Mouse (Mus musculus): Measurements from ENCODE around the gene Nde1.

GRCm38 (mm10) chr16:14183856-14184255 is 20.8 kb downstream of the Nde1 start:
- TF ChIP-seq POLR2A (IDR thresholded peaks at IDR 0.05; ENCODE audit: low read depth, low read length), result no peak
- TF ChIP-seq CTCF (IDR thresholded peaks at IDR 0.05; ENCODE audit: extremely low read depth, insufficient read depth, insufficient read length, insufficient replicate concordance), result no peak

Measured in spleen, adult 2 months (tissue).